Mouse (Mus musculus) brain, embryonic 14.5 days (tissue): Measurements from ENCODE around the gene Cldn5. TPM values are rescaled to one million over a fixed set of nuclear protein-coding genes. Genes with fewer than 3 reads are reported as not detected.

Source experiments
- DNase-seq: peaks from one replicate; pipeline ENCODE4 v3.0.0-alpha.2; 2011; ENCODE audit warnings: low read depth
- CTCF ChIP-seq: fragments of 200-500 bp; IDR thresholded peaks from 2 replicates; pipeline ENCODE4 v1.5.1; 2012; ENCODE audit warnings: inconsistent platforms, mild to moderate bottlenecking, moderate library complexity, borderline replicate concordance; ENCODE audit not compliant: insufficient read depth, insufficient read length; ENCODE audit errors: extremely low read depth
- POLR2A ChIP-seq: fragments of 200-500 bp; IDR thresholded peaks from 2 replicates; pipeline ENCODE4 v1.6.1; 2012; ENCODE audit warnings: mild to moderate bottlenecking, inconsistent platforms, borderline replicate concordance; ENCODE audit not compliant: poor library complexity, insufficient read depth, insufficient read length, severe bottlenecking; ENCODE audit errors: extremely low read depth
- polyA plus RNA-seq: library from polyadenylated mRNA; depleted of rRNA; stranded (reverse); fragments of >200 nt; gene quantifications from 2 replicates; pipeline ENCODE4 v1.2.3, GENCODE M21; 2012; rRNA removed

The Cldn5 gene
- polyA plus RNA-seq, 1 experiment = 122 TPM

- TF ChIP-seq CTCF = no peak
- no peak for TF ChIP-seq POLR2A
- no peak for DNase-seq
These were observed 18.7 kb downstream of the Cldn5 start for GRCm38 (mm10) chr16:18795223-18795899.

GRCm38 (mm10) chr16:18796645-18797044 is 20.0 kb downstream of the Cldn5 start:
- peak; percentile 49 for DNase-seq
- TF ChIP-seq CTCF (no peak), POLR2A (no peak)

- DNase-seq = no peak
- TF ChIP-seq POLR2A (no peak), CTCF (no peak)
These were observed 21.5 kb downstream of the Cldn5 start for GRCm38 (mm10) chr16:18798151-18798550.

GRCm38 (mm10) chr16:18798841-18799240 is 22.2 kb downstream of the Cldn5 start:
- TF ChIP-seq CTCF (peak; percentile 61; the same call in 1 of the 2 replicates), POLR2A (no peak)
- peak; percentile 51 for DNase-seq

GRCm38 (mm10) chr16:18805746-18806145 is 29.1 kb downstream of the Cldn5 start:
- DNase-seq = no peak
- no peak for TF ChIP-seq CTCF
- no peak for TF ChIP-seq POLR2A

- TF ChIP-seq CTCF (no peak), POLR2A (no peak)
- no peak for DNase-seq
These were observed 32.4 kb downstream of the Cldn5 start for GRCm38 (mm10) chr16:18809001-18809400.

GRCm38 (mm10) chr16:18811032-18811431 is 34.4 kb downstream of the Cldn5 start:
- TF ChIP-seq CTCF (no peak), POLR2A (no peak)
- DNase-seq = no peak

GRCm38 (mm10) chr16:18811468-18812384 is 35.1 kb downstream of the Cldn5 start, which contains the start of the genes Ufd1 and Cdc45:
Ufd1 (plus strand) TSS chr16:18811779.
Cdc45 (minus strand) TSS chr16:18811987.
- DNase-seq = peak; percentile 99
- TF ChIP-seq CTCF (no peak), POLR2A (0 out of 2 replicates have a peak, but pooled peaks have one; percentile 9)

GRCm38 (mm10) chr16:18812385-18812910 is 35.8 kb downstream of the Cldn5 start:
- TF ChIP-seq CTCF (no peak), POLR2A (no peak)
- DNase-seq = no peak

GRCm38 (mm10) chr16:18822356-18822755 is 45.7 kb downstream of the Cldn5 start:
- no peak for DNase-seq
- TF ChIP-seq CTCF = no peak
- TF ChIP-seq POLR2A = no peak

GRCm38 (mm10) chr16:18822925-18823324 is 46.3 kb downstream of the Cldn5 start:
- DNase-seq = no peak

More at GRCm38 (mm10) chr16:18822925-18823324, 46.3 kb downstream of the Cldn5 start:
- no peak for TF ChIP-seq CTCF
- TF ChIP-seq POLR2A = no peak

Other genes with a start within 250 kb of the Cldn5 start
- gene Tbx1, start 186.2 kb upstream of the Cldn5 start, polyA plus RNA-seq = 1.3 and 1.9 TPM in 2 replicates
- gene Gp1bb, start 154.4 kb upstream of the Cldn5 start, polyA plus RNA-seq = 19.9 and 22.5 TPM in 2 replicates
- 89.4 and 112 TPM in 2 replicates for gene Gm49601, start 150.4 kb upstream of the Cldn5 start, polyA plus RNA-seq
- gene Sept5, start 146.9 kb upstream of the Cldn5 start, polyA plus RNA-seq = 266 and 348 TPM in 2 replicates
- gene Ufd1, start 34.9 kb downstream of the Cldn5 start, polyA plus RNA-seq = 64.1 and 68.2 TPM in 2 replicates
- 17.7 and 34.0 TPM in 2 replicates for gene Cdc45, start 35.1 kb downstream of the Cldn5 start, polyA plus RNA-seq
- gene 2510002D24Rik, start 59.7 kb downstream of the Cldn5 start, polyA plus RNA-seq = 35.8 and 39.8 TPM in 2 replicates
- gene Gm28539, start 59.7 kb downstream of the Cldn5 start, polyA plus RNA-seq = 1.4 TPM in 1 of 2 replicates, not detected in the other
- gene Mrpl40, start 100.0 kb downstream of the Cldn5 start, polyA plus RNA-seq = 17.1 and 21.4 TPM in 2 replicates
- gene Hira, start 100.2 kb downstream of the Cldn5 start, polyA plus RNA-seq = 119 and 120 TPM in 2 replicates